In the genomic region with DNA sequence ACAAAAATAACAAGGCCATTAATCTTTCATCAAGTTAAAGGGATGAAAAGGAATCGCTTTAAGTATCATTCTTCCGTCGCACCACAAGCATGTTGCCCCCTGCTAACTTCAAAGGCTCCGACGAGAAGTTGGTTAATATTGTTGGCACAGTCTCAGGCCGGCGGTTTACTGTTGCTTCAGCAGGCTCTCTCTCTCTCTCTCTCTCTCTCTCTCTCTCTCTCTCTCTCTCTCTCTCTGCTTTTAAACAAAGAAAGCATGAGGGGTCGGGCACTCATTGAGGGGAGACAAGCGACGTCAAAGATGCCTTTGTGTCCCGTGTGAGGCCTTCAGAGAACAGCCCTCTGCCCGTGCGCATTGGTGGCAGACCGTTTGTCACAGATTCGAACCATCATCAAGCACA, we compare ENCODE assay signal across 10 mouse cellular contexts. TPM values are rescaled to one million over a fixed set of nuclear protein-coding genes. Genes with fewer than 3 reads are reported as not detected.
DNase-seq lines count a peak whose midpoint lies in the region; ATAC-seq and TF ChIP-seq lines count a peak whose summit lies in the region.
"Had no signal": no experiment of that assay in that cellular context is flagged by ENCODE, and none has a peak within 500 bp of the region (broad histone marks: within the 10 kb centered on the region; RNA-seq: fewer than 3 reads in every experiment).

No protein-coding gene starts in this region.

- peaks cover 15% of the 10 kb centered on the region for H3K4me1 ChIP-seq in embryonic facial prominence, embryonic 13.5 days
- peaks cover 4% of the 10 kb centered on the region for H3K4me1 ChIP-seq in hindbrain, embryonic 16.5 days (ENCODE audit: control insufficient read depth, insufficient read depth, low read depth, low read length)
- H3K4me1 ChIP-seq in midbrain, postnatal 0 days (ENCODE audit: insufficient read depth, low read length), result no peaks in the 10 kb centered on the region
- H3K4me1 ChIP-seq: liver, embryonic 13.5 days had no signal

- H3K27ac ChIP-seq in embryonic facial prominence, embryonic 13.5 days, result peak overlapping the region; percentile 7; the same call in 1 of the 2 replicates
- no peak overlapping the region for H3K27ac ChIP-seq in hindbrain, embryonic 16.5 days (ENCODE audit: low read depth, low read length)
- H3K27ac ChIP-seq in midbrain, postnatal 0 days (ENCODE audit: low read depth, low read length), result no peak overlapping the region
- H3K27ac ChIP-seq: liver, embryonic 13.5 days had no signal

- WGBS in embryonic facial prominence, embryonic 13.5 days, result 8% methylated on average over 15 of the region's 15 CpGs
- WGBS in hindbrain, embryonic 16.5 days, result 4% methylated on average over 15 of the region's 15 CpGs
- WGBS in midbrain, postnatal 0 days, result 7% methylated on average over 15 of the region's 15 CpGs

- peaks cover 7% of the 10 kb centered on the region; the same call in 1 of the 2 replicates for H3K9me3 ChIP-seq in embryonic facial prominence, embryonic 13.5 days
- H3K9me3 ChIP-seq in hindbrain, embryonic 16.5 days (ENCODE audit: control insufficient read depth, low read length), result peaks cover 2% of the 10 kb centered on the region; the same call in 1 of the 2 replicates
- H3K9me3 ChIP-seq in midbrain, postnatal 0 days (ENCODE audit: low read length), result 0 out of 2 replicates have a peak, but pooled peaks cover 3% of the 10 kb centered on the region

- no peak overlapping the region for H3K9ac ChIP-seq in embryonic facial prominence, embryonic 13.5 days
- no peak overlapping the region for H3K9ac ChIP-seq in hindbrain, embryonic 16.5 days (ENCODE audit: low read depth, low read length)
- H3K9ac ChIP-seq in midbrain, postnatal 0 days (replicated peaks; ENCODE audit: low read length, poor library complexity, severe bottlenecking), result no peak overlapping the region
- H3K9ac ChIP-seq: liver, embryonic 13.5 days had no signal

- H3K4me3 ChIP-seq in embryonic facial prominence, embryonic 13.5 days, result no peak overlapping the region
- no peak overlapping the region for H3K4me3 ChIP-seq in hindbrain, embryonic 16.5 days (ENCODE audit: low read length)
- no peak overlapping the region for H3K4me3 ChIP-seq in midbrain, postnatal 0 days (ENCODE audit: low read depth, low read length)
- H3K4me3 ChIP-seq: liver, embryonic 13.5 days had no signal

- peaks cover 4% of the 10 kb centered on the region for H3K27me3 ChIP-seq in embryonic facial prominence, embryonic 13.5 days
- H3K27me3 ChIP-seq in hindbrain, embryonic 16.5 days (replicated peaks; ENCODE audit: control insufficient read depth, insufficient read depth, low read length), result 0 out of 2 replicates have a peak, but pooled peaks cover 2% of the 10 kb centered on the region
- no peaks in the 10 kb centered on the region for H3K27me3 ChIP-seq in midbrain, postnatal 0 days (ENCODE audit: insufficient read depth, low read length)
- H3K27me3 ChIP-seq: liver, embryonic 13.5 days had no signal

- no peak for TF ChIP-seq CTCF in midbrain, postnatal 0 days (IDR thresholded peaks at IDR 0.05)

- DNase-seq in kidney, postnatal 10 days, result peak; percentile 45
- no peak for DNase-seq in kidney, postnatal 36 days
- DNase-seq in midbrain, postnatal 0 days (ENCODE audit: low spot score), result peak; percentile 57
- no peak for DNase-seq in urinary bladder, postnatal 36 days (ENCODE audit: low spot score in 2 of 2)
- DNase-seq in frontal cortex, postnatal 14 days (ENCODE audit: low spot score in 2 of 2), result no peak
- DNase-seq: liver, embryonic 13.5 days had no signal

- peak; percentile 69; the same call in 1 of the 2 replicates for ATAC-seq in embryonic facial prominence, embryonic 13.5 days (ENCODE audit: insufficient number of reproducible peaks, insufficient read depth, low FRiP score, low TSS enrichment, low read depth)
- no peak for ATAC-seq in hindbrain, embryonic 16.5 days
- no peak for ATAC-seq in midbrain, postnatal 0 days (ENCODE audit: low FRiP score)
- no peak for ATAC-seq in megakaryocyte, adult 5-6 weeks (ENCODE audit: poor library complexity, severe bottlenecking)

- H3K36me3 ChIP-seq in embryonic facial prominence, embryonic 13.5 days, result no peaks in the 10 kb centered on the region
- no peaks in the 10 kb centered on the region for H3K36me3 ChIP-seq in hindbrain, embryonic 16.5 days (ENCODE audit: control insufficient read depth, insufficient read depth, low read length)
- no peaks in the 10 kb centered on the region for H3K36me3 ChIP-seq in midbrain, postnatal 0 days (ENCODE audit: insufficient read depth, low read length)
- H3K36me3 ChIP-seq: liver, embryonic 13.5 days had no signal

- H3K4me2 ChIP-seq in embryonic facial prominence, embryonic 13.5 days, result peak overlapping the region; percentile 49
- H3K4me2 ChIP-seq in hindbrain, embryonic 16.5 days (ENCODE audit: low read length), result peak overlapping the region; percentile 41
- no peak overlapping the region for H3K4me2 ChIP-seq in midbrain, postnatal 0 days (ENCODE audit: low read depth, low read length, poor library complexity, severe bottlenecking)
- H3K4me2 ChIP-seq: liver, embryonic 13.5 days had no signal

RNA-seq across cellular contexts. Expression of gene Piwil1, which starts 17.7 kb away (rescaled TPM):
- not detected in 2 replicates for polyA plus RNA-seq in embryonic facial prominence, embryonic 13.5 days (2015; fragmentation: Nextera tagmentation; extraction: Ambion mirVana)
- polyA plus RNA-seq in hindbrain, embryonic 16.5 days (2015; fragmentation: Nextera tagmentation; extraction: Ambion mirVana), result 0.47 and 0.53 TPM in 2 replicates
- total RNA-seq in midbrain, postnatal 0 days (2014; rRNA removed), result 0.22 and 0.76 TPM in 2 replicates
- polyA plus RNA-seq in midbrain, postnatal 0 days (2015; fragmentation: Nextera tagmentation; extraction: Ambion mirVana), result 0.45 and 0.47 TPM in 2 replicates
- not detected in 2 replicates for total RNA-seq in megakaryocyte, adult 5-6 weeks (2015)
- not detected in 2 replicates for total RNA-seq in megakaryocyte, adult 5-6 weeks (2017)
- total RNA-seq: hematopoietic stem cell, adult 5-6 weeks had no signal
- polyA plus RNA-seq: liver, embryonic 13.5 days had no signal

Comparison
In these comparisons a context has a peak if more than half of its experiments do, and no peak if none do; other contexts are left out.
1. DNase-seq: peak in kidney, postnatal 10 days (single experiment) and midbrain, postnatal 0 days (single experiment); none in kidney, postnatal 36 days (0 of 2), urinary bladder, postnatal 36 days (0 of 2) and frontal cortex, postnatal 14 days (0 of 2).